Mouse (Mus musculus): ENCODE data around the gene 2310057J18Rik. TPM values are rescaled to one million over a fixed set of nuclear protein-coding genes. Genes with fewer than 3 reads are reported as not detected.

Gene 2310057J18Rik
- polyA plus RNA-seq, 1 experiment from 2014 or later = not detected

Other genes with a start within 250 kb of the 2310057J18Rik start
- gene Soga3, start 157.5 kb upstream of the 2310057J18Rik start, polyA plus RNA-seq (2014; fragmentation: Nextera tagmentation; extraction: Ambion mirVana) = 0.32 and 0.55 TPM in 2 replicates
- not detected in 2 replicates for gene Gm49353, start 212.7 kb upstream of the 2310057J18Rik start, polyA plus RNA-seq (2014; fragmentation: Nextera tagmentation; extraction: Ambion mirVana)
- gene 9330159F19Rik, start 225.3 kb upstream of the 2310057J18Rik start, polyA plus RNA-seq (2014; fragmentation: Nextera tagmentation; extraction: Ambion mirVana) = 0.04 and 0.07 TPM in 2 replicates

All from heart, embryonic 14.5 days (tissue).